Mouse (Mus musculus): ENCODE data around the gene Btbd11. TPM values are rescaled to one million over a fixed set of nuclear protein-coding genes. Genes with fewer than 3 reads are reported as not detected.

Gene Btbd11
- polyA plus RNA-seq, 1 experiment from 2014 or later: 8.4 TPM

DNA sequence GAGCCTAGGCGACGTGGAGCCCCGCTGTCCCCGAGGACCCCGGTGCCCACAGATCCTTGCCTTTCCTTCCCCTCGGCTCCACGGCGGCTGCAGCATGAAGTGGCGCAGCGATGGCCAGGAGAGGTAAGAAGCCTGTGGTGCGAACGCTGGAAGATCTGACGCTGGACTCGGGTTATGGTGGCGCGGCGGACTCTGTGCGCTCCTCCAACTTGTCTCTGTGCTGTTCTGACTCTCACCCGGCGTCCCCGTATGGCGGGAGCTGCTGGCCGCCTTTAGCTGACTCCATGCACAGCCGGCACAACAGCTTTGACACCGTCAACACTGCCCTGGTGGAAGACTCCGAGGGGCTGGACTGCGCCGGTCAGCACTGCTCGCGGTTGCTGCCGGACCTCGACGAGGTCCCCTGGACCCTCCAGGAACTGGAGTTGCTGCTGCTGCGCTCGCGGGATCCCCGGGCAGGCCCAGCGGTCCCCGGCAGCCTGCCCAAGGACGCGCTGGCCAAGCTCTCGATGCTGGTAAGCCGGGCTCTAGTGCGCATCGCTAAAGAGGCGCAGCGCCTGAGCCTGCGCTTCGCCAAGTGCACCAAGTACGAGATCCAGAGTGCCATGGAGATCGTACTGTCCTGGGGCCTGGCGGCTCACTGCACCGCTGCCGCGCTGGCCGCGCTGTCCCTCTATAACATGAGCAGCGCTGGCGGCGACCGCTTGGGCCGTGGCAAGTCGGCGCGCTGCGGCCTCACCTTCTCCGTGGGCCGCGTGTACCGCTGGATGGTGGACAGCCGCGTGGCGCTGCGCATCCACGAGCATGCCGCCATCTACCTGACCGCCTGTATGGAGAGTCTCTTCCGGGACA, 831 bp downstream of the Btbd11 start:
- Histone ChIP-seq H3K36me3 (no peaks in the 10 kb centered on the region), H3K27me3 (ENCODE audit: insufficient read depth, poor library complexity, severe bottlenecking) (peaks cover 39% of the 10 kb centered on the region)

DNA sequence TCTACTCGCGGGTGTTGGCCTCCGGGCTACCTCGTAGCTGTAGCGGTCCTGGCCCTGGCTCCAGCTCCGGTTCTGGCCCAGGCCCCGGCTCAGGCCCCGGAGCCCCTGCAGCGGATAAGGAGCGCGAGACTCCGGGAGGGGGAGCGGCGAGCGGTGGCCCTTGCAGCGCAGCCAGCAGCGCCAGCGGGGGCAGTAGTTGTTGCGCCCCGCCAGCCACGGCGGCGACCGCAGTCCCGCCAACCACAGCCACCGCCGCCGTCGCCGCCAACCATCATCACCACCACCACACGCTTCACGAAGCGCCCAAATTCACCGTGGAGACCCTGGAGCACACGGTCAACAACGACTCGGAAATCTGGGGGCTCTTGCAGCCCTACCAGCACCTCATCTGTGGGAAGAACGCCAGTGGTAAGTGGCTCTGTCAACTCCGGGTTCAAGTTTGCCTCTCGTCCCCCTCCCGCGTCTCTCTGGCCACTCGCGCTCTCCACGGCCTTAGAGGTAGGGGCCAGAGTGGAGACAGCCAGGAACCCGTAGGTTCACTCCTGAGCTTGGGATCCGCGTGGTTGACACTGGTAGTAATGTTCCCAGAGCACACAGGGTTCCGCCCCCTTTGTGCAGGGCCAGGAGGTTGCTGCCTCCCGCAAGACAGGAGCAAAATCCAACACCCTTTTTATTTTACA, 1.6 kb downstream of the Btbd11 start:
- H3K27ac ChIP-seq: peak overlapping the region; percentile 86
- peaks cover 43% of the 10 kb centered on the region for H3K4me1 ChIP-seq (replicated peaks)
- no peaks in the 10 kb centered on the region for H3K9me3 ChIP-seq
- no peaks in the 10 kb centered on the region for H3K36me3 ChIP-seq
- 1% methylated on average over 50 of the region's 50 CpGs for WGBS
- peak; percentile 42 for DNase-seq (ENCODE audit: low spot score)
- peaks cover 39% of the 10 kb centered on the region for H3K27me3 ChIP-seq (ENCODE audit: insufficient read depth, poor library complexity, severe bottlenecking)
- H3K4me3 ChIP-seq: peak overlapping the region; percentile 79

More for the DNA sequence above, 831 bp downstream of the Btbd11 start:
- peaks cover 40% of the 10 kb centered on the region for H3K4me1 ChIP-seq (replicated peaks)
- no peaks in the 10 kb centered on the region for H3K9me3 ChIP-seq
- under 1% methylated on average over 78 of the region's 78 CpGs for WGBS
- H3K4me3 ChIP-seq: peak overlapping the region; percentile 79
- peak overlapping the region; percentile 86 for H3K27ac ChIP-seq
- peak; percentile 72 for DNase-seq (ENCODE audit: low spot score)

DNA sequence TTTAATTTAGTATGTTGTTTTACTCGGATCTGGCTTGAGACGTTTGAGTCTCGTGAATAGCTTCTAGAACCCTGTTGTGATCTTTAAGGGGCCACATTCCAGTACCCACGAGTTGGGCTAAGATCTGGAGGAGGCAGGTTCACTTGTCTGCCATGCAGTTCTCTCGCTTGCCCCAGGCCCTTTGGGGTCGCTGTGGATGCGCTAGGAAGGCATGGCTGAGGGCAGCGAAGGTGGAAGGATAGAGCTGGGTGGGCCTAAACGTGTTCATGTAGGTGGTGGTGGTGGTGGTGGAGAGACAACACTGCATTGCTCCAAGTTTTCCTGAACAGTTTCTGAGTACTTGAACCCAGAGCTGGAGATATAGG, 2.1 kb downstream of the Btbd11 start:
- Histone ChIP-seq H3K4me1 (replicated peaks) (peaks cover 44% of the 10 kb centered on the region), H3K27ac (0 out of 2 replicates have a peak overlapping the region, but pooled peaks have one; percentile 86), H3K27me3 (ENCODE audit: insufficient read depth, poor library complexity, severe bottlenecking) (peaks cover 38% of the 10 kb centered on the region), H3K36me3 (no peaks in the 10 kb centered on the region), H3K4me3 (peak overlapping the region; percentile 79), H3K9me3 (no peaks in the 10 kb centered on the region)
- peak; percentile 74 for DNase-seq (ENCODE audit: low spot score)
- under 1% methylated on average over 9 of the region's 9 CpGs for WGBS

DNA sequence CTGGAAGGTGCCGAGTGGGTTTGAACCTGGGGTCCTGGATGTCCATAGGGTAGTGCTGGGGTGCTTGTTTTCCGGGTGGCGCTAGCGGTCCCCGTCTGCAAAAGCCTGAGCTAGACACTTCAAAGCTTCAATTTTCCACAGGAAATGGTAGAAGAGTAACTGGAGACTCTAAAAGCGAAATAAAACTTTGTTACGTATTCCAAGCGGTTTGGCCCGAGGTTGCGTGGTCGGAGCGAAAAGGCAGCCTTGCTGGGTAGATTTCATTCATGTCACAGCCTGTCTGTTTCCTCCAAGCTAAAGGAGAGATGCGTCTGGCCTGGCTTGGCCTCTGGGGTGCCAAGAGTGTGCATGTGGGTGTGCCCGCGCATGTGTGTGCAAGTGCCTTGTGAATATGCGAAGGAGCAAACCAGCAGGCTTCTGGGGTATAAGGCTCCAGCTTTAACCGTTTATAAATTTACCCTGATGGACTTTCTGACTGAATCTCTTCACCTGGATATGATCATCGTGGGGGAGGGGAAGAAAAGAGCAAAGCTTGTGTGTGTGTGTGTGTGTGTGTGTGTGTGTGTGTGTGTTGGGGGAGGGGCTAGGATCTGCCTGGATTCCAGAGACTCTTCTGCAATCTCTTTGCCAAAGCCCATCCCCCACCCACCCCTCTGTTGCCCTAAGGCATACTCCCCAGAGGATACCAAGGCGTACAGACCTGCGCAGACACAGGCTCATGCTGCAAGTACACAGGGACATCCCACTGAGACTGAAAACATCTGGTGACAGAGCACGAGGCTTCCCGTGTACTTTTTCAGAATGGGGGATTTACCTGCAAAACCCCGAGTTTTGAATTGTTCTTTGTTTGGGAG, 2.9 kb downstream of the Btbd11 start:
- WGBS: 46% methylated on average over 23 of the region's 23 CpGs
- Histone ChIP-seq H3K27ac (no peak overlapping the region), H3K4me3 (peak overlapping the region; percentile 79), H3K27me3 (ENCODE audit: insufficient read depth, poor library complexity, severe bottlenecking) (peaks cover 33% of the 10 kb centered on the region), H3K9me3 (no peaks in the 10 kb centered on the region), H3K36me3 (no peaks in the 10 kb centered on the region), H3K4me1 (replicated peaks) (peaks cover 43% of the 10 kb centered on the region)
- DNase-seq (ENCODE audit: low spot score): peak; percentile 29

DNA sequence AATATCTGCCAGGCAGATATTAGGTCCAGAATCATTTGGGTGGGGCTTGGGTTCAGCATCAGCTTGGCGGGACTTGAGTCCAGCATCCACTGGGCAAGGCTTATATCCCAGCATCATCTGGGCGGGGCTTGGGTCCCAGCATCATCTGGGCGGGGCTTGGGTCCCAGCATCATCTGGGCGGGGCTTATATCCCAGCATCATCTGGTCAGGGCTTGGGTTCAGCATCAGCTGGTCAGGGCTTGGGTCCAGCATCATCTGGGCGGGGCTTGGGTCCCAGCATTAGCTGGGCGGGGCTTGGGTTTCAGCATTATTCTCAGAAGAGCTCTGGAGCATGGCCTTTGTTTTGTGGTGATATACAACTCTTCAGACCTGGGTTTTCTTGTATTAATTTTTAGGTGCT, 6.4 kb downstream of the Btbd11 start:
- Histone ChIP-seq H3K9me3 (no peaks in the 10 kb centered on the region), H3K4me1 (replicated peaks) (peaks cover 33% of the 10 kb centered on the region), H3K36me3 (no peaks in the 10 kb centered on the region), H3K4me3 (no peak overlapping the region), H3K27ac (no peak overlapping the region), H3K27me3 (ENCODE audit: insufficient read depth, poor library complexity, severe bottlenecking) (peaks cover 18% of the 10 kb centered on the region)
- DNase-seq (ENCODE audit: low spot score): peak; percentile 8
- WGBS: 69% methylated on average over 6 of the region's 6 CpGs

DNA sequence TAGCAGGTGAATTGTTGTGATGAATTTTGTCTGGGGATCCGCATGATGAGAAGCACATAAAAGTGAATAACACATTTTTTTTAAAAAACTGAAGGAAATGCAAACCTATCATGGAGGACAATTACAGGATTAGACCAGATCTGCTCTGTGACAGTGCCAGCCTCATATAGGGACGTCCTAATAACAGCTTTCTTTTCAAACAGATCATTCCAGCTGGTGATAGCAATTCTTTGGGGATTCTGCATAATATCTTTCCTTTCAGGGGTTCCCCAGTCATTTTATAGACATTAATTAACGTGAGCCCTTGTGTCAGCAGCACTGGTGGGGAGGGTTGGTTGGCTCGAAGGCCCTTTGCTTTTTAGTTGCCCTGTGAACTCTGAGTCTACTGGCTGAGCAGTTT, 7.9 kb downstream of the Btbd11 start:
- DNase-seq (ENCODE audit: low spot score): no peak
- Histone ChIP-seq H3K9me3 (no peaks in the 10 kb centered on the region), H3K36me3 (no peaks in the 10 kb centered on the region), H3K27ac (no peak overlapping the region; the same call in 1 of the 2 replicates), H3K4me3 (no peak overlapping the region), H3K27me3 (ENCODE audit: insufficient read depth, poor library complexity, severe bottlenecking) (peaks cover 3% of the 10 kb centered on the region), H3K4me1 (replicated peaks) (peaks cover 17% of the 10 kb centered on the region)
- 70% methylated on average over 4 of the region's 4 CpGs for WGBS

DNA sequence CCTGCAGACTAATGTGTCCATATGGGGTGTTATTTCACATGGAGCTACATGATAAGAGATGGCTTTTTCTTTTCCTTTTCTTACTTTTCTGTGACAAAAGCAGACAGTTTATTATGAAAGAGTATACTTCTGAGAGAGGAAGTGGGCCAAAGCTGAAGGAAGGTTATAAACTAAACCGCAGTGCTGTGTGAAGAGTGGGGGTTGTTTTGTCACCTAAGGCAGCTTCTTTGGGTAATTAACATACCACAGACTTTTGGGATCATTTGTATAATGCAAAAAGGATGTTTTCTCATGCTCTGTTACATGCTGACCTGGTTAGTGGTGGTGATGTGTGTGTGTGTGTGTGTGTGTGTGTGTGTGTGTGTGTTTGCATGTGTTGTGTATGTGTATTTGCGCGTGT, 24.5 kb downstream of the Btbd11 start:
- Histone ChIP-seq H3K27ac (no peak overlapping the region), H3K4me3 (no peak overlapping the region), H3K27me3 (ENCODE audit: insufficient read depth, poor library complexity, severe bottlenecking) (no peaks in the 10 kb centered on the region), H3K9me3 (no peaks in the 10 kb centered on the region), H3K4me1 (replicated peaks) (peaks cover 6% of the 10 kb centered on the region; the same call in 1 of the 2 replicates), H3K36me3 (no peaks in the 10 kb centered on the region)
- DNase-seq (ENCODE audit: low spot score): no peak
- 91% methylated on average over 3 of the region's 3 CpGs for WGBS

DNA sequence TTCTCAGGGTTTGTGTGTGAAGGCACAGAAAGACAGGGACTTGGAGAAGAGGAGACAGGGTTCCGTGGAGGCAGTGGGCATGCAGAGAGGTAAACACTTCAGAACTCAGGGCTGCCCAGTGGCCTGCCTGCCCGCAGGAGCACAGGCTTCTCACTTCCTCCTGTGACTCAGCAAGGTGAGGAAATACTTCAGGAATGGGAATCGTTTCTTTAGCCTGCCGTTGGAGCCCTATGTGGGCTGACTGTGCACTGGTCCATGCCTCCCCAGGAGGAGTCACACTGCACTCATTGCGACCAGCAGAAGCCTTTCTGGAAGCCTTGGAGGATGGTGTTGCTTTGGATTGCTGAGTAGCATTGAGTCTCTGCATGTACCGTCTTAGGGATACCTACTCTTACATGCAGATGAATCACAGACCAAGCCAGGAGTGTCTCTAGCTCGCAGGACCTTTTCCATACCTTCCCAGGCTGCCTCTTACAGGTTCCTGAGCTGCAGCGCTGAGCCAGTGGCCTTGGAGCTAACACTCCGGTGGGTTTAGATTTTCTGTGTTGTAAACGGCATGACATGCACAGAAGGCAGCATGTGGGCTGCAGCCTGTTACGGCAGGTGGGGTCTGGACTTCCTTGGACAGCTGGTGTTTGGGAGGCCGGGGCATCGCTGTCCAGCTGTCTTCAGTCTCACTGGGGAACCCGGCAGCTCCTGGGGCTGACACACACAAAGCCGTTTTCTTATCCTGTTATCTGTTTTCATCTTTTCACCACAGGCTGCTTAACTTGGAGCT, 34.4 kb downstream of the Btbd11 start:
- Histone ChIP-seq H3K4me1 (replicated peaks) (peaks cover 24% of the 10 kb centered on the region), H3K27me3 (ENCODE audit: insufficient read depth, poor library complexity, severe bottlenecking) (no peaks in the 10 kb centered on the region), H3K9me3 (no peaks in the 10 kb centered on the region), H3K27ac (peak overlapping the region; percentile 70), H3K36me3 (no peaks in the 10 kb centered on the region), H3K4me3 (no peak overlapping the region)
- WGBS: 57% methylated on average over 15 of the region's 15 CpGs
- DNase-seq (ENCODE audit: low spot score): peak; percentile 50

DNA sequence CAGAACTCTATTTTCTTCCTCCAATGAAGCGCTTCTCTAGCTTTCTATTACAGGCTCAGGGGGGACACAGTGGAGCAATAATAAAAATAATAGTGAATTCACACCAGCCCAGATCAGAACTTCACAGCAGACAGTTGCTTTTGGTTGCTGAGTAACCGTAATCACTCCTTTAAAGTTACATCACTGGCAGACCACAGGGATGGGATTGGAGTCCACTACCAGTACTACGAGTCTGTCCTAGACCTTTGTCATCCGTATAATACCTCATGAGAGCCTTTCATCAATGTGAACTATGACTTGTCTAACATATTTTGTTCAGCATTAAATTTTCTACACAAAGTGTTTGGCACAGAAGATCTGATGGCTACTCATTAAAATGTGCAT, 35.0 kb downstream of the Btbd11 start:
- Histone ChIP-seq H3K27ac (peak overlapping the region; percentile 70), H3K27me3 (ENCODE audit: insufficient read depth, poor library complexity, severe bottlenecking) (no peaks in the 10 kb centered on the region), H3K4me1 (replicated peaks) (peaks cover 24% of the 10 kb centered on the region), H3K36me3 (no peaks in the 10 kb centered on the region), H3K9me3 (no peaks in the 10 kb centered on the region), H3K4me3 (no peak overlapping the region)
- 69% methylated on average over 4 of the region's 4 CpGs for WGBS
- no peak for DNase-seq (ENCODE audit: low spot score)

DNA sequence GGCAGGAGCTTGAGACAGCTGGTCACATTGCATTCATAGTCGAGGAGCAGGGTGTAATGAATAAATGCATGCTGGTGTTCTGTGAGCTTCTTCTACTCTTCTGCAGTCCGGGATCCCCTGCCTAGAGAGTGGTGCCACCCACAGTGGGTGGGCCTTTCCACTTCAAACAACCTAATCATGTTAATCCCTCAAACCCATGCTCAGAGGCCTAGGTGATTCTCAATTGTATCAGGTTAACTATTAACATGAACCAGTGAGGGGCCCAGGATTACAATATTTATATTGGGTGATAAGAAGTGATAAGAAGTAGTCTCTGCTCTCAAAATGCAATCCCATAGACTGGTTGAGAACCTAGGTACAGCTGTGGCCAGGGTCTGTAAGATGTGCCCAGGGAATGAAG, 39.1 kb downstream of the Btbd11 start:
- Histone ChIP-seq H3K36me3 (no peaks in the 10 kb centered on the region), H3K9me3 (no peaks in the 10 kb centered on the region), H3K4me1 (replicated peaks) (peaks cover 18% of the 10 kb centered on the region), H3K27ac (no peak overlapping the region), H3K4me3 (no peak overlapping the region), H3K27me3 (ENCODE audit: insufficient read depth, poor library complexity, severe bottlenecking) (no peaks in the 10 kb centered on the region)
- no peak for DNase-seq (ENCODE audit: low spot score)
- WGBS: 66% methylated on average over 2 of the region's 2 CpGs

DNA sequence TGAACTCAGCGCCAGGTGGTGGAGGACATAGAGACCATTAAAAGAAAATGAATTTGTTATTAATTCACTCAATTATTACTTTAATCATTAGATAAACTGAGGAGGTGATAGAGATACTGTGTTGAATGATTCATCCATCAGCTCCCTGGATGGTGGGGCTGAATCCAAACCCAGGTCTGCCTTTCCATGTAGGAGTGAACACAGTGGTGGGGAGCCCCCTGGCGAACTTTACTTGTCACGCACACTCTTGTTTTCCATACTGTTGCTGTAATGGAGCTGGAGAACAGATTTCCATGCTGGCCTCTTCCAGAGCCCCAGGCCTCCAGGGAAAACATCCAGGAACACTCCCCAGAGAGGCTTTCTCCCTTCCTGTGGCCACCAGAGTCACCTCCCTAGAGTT, 50.6 kb downstream of the Btbd11 start:
- Histone ChIP-seq H3K36me3 (0 out of 2 replicates have a peak, but pooled peaks cover 3% of the 10 kb centered on the region), H3K4me1 (replicated peaks) (no peaks in the 10 kb centered on the region), H3K9me3 (peaks cover 5% of the 10 kb centered on the region; the same call in 1 of the 2 replicates), H3K27ac (no peak overlapping the region), H3K4me3 (no peak overlapping the region), H3K27me3 (ENCODE audit: insufficient read depth, poor library complexity, severe bottlenecking) (no peaks in the 10 kb centered on the region)
- whole genome bisulfite sequencing: 86% methylated on average over 3 of the region's 3 CpGs
- no peak for DNase-seq (ENCODE audit: low spot score)

DNA sequence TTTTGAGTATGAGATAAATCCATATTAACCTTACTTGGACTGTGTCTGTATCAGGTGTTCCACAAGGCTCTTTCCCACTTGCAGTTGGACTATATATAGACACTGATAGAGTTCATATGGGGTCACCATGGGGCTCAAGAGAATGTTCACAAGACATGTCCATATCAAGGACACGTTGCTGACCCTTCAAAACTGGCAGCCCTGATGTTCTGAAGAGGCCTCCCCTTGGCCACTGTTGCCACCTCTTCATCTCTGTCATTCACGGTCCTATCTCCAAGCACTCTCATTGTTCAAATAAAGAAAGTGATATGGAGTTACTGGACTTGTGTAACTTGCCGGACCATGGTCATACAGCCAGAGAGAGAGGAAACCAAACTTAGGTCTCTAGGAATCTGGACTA, 56.8 kb downstream of the Btbd11 start:
- H3K4me3 ChIP-seq: no peak overlapping the region
- H3K4me1 ChIP-seq (replicated peaks): no peaks in the 10 kb centered on the region
- H3K36me3 ChIP-seq: no peaks in the 10 kb centered on the region
- no peaks in the 10 kb centered on the region for H3K9me3 ChIP-seq
- no peak for DNase-seq (ENCODE audit: low spot score)
- 0 out of 2 replicates have a peak, but pooled peaks cover 3% of the 10 kb centered on the region for H3K27me3 ChIP-seq (ENCODE audit: insufficient read depth, poor library complexity, severe bottlenecking)
- H3K27ac ChIP-seq: no peak overlapping the region
- 86% methylated on average over 3 of the region's 3 CpGs for WGBS
